Mouse (Mus musculus): ENCODE results near the gene Aldh3a1. TPM values are rescaled to one million over a fixed set of nuclear protein-coding genes. Genes with fewer than 3 reads are reported as not detected.
"Not testable (repeated sequence)": the region's sequence is repeated elsewhere in the genome, so short reads cannot be mapped to it uniquely, and the experiment has no call there.

Gene Aldh3a1
- polyA plus RNA-seq, 1 experiment from 2014 or later, result not detected

DNA sequence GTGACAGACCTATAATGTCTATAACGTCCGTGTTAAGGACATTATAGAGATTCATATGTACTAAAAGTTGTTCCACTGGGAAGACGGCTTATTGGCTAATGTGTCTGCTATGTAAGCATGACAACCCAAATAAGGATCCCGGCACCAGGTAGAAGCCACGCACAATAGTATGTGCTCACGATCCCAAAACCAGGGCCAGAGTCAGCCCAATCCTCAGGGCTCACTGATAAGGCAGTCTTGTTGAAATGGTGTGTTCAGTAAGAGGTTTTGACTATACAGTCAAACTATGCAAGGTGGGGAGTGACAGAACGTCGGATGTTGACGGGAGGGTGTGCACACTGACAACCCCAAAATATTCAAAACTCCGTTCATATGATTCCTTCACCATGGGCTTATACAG is 42.5 kb upstream of the Aldh3a1 start:
- Histone ChIP-seq H3K4me3 (ENCODE audit: low read depth, low read length) (no peak overlapping the region), H3K4me1 (ENCODE audit: insufficient read depth) (no peaks in the 10 kb centered on the region), H3K36me3 (ENCODE audit: insufficient read depth) (peaks cover 82% of the 10 kb centered on the region), H3K4me2 (no peak overlapping the region), H3K27me3 (ENCODE audit: insufficient read depth, low read length) (no peaks in the 10 kb centered on the region), H3K27ac (ENCODE audit: low read depth) (no peak overlapping the region), H3K9ac (no peak overlapping the region), H3K9me3 (ENCODE audit: low read depth, low read length) (no peaks in the 10 kb centered on the region)
- DNase-seq, result no peak
- ATAC-seq (ENCODE audit: insufficient read depth), result no peak
- 89% methylated on average over 10 of the region's 10 CpGs for WGBS
- TF ChIP-seq CTCF (IDR thresholded peaks at IDR 0.05; ENCODE audit: low read depth), result no peak

DNA sequence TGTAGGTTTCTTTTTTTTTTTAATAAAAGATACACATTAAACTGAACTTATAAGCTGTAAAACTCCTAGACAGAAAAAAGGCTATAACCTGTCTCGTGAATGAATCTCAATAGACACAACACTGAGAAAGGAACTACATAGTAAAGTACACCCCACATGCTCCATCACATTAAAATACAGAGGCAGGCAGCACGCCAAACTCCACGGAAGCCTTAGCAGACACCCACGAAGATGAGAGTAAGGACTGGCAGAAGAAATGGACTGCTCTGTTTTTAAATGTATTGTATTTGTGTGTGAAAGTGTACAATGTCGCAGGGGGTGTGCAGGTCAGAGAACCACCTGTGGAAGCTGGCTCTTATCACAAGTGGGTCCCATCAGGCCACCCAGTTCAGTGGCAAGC is 37.2 kb upstream of the Aldh3a1 start:
- Histone ChIP-seq H3K4me3 (ENCODE audit: low read depth, low read length) (no peak overlapping the region), H3K27me3 (ENCODE audit: insufficient read depth, low read length) (no peaks in the 10 kb centered on the region), H3K9me3 (ENCODE audit: low read depth, low read length) (no peaks in the 10 kb centered on the region), H3K4me2 (no peak overlapping the region), H3K36me3 (ENCODE audit: insufficient read depth) (peaks cover 35% of the 10 kb centered on the region), H3K27ac (ENCODE audit: low read depth) (no peak overlapping the region), H3K9ac (no peak overlapping the region), H3K4me1 (ENCODE audit: insufficient read depth) (peaks cover 3% of the 10 kb centered on the region; the same call in 1 of the 2 replicates)
- no peak for DNase-seq
- 81% methylated on average over 5 of the region's 5 CpGs for WGBS
- no peak for ATAC-seq (ENCODE audit: insufficient read depth)
- TF ChIP-seq CTCF (IDR thresholded peaks at IDR 0.05; ENCODE audit: low read depth), result no peak

DNA sequence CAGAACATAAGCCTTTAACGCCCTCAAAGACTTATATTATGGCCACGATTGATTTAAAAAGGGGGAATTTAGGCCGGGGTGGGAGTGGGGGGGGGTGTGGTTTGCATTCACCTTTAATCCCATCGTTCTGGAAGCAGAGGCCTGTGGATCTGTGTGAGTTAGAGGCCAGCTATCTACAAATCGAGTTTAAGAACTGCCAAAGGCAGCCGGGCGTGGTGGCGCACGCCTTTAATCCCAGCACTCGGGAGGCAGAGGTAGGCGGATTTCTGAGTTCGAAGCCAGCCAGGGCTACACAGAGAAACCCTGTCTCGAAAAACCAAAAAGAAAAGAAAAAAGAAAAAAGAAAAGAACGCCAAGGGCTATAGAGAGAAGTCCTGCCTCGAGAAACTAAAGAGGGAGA is 33.9 kb upstream of the Aldh3a1 start:
- H3K36me3 ChIP-seq (ENCODE audit: insufficient read depth); H3K27me3 ChIP-seq (ENCODE audit: insufficient read depth, low read length); ATAC-seq (ENCODE audit: insufficient read depth); DNase-seq; H3K27ac ChIP-seq (ENCODE audit: low read depth); H3K4me1 ChIP-seq (ENCODE audit: insufficient read depth); H3K9me3 ChIP-seq (ENCODE audit: low read depth, low read length): not testable (repeated sequence)
- WGBS, result 31% methylated on average over 15 of the region's 15 CpGs
- Histone ChIP-seq H3K9ac (peak overlapping the region; percentile 99), H3K4me2 (peak overlapping the region; percentile 68), H3K4me3 (ENCODE audit: low read depth, low read length) (peak overlapping the region; percentile 96)

DNA sequence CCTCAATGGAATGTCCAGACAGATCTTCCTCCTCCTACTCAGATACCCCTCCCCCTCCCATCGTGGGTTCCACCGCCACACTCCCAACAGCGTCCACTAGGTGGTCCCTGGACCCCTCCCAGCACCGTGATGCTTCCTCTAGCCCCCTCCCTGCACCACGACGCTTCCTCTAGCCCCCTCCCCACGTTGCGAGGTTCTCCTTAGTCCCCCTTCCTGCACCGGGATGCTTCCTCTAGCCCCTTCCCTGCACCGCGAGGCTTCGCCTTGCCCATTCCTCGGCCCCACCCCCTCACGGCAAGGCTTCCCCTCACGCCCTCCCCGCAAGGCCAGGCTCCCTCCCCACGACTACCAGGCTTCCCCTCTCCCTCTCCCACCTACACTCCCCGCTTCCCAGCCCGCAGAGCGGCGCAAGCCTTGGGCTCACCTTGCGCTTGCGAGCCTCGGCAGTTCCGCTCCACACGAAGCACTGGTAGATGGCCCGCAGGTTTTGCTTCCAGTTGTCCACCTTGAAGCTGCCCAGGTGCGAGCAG is 33.0 kb upstream of the Aldh3a1 start:
- Histone ChIP-seq H3K36me3 (ENCODE audit: insufficient read depth) (0 out of 2 replicates have a peak, but pooled peaks cover 3% of the 10 kb centered on the region), H3K4me2 (peak overlapping the region; percentile 68), H3K4me3 (ENCODE audit: low read depth, low read length) (peak overlapping the region; percentile 96), H3K9ac (peak overlapping the region; percentile 99), H3K9me3 (ENCODE audit: low read depth, low read length) (no peaks in the 10 kb centered on the region), H3K27ac (ENCODE audit: low read depth) (peak overlapping the region; percentile 97), H3K27me3 (ENCODE audit: insufficient read depth, low read length) (no peaks in the 10 kb centered on the region), H3K4me1 (ENCODE audit: insufficient read depth) (peaks cover 3% of the 10 kb centered on the region; the same call in 1 of the 2 replicates)
- ATAC-seq (ENCODE audit: insufficient read depth) (peak; percentile 55), DNase-seq (peak; percentile 79)
- under 1% methylated on average over 27 of the region's 28 CpGs for WGBS
- peak; percentile 83 for TF ChIP-seq CTCF (IDR thresholded peaks at IDR 0.05; ENCODE audit: low read depth)

DNA sequence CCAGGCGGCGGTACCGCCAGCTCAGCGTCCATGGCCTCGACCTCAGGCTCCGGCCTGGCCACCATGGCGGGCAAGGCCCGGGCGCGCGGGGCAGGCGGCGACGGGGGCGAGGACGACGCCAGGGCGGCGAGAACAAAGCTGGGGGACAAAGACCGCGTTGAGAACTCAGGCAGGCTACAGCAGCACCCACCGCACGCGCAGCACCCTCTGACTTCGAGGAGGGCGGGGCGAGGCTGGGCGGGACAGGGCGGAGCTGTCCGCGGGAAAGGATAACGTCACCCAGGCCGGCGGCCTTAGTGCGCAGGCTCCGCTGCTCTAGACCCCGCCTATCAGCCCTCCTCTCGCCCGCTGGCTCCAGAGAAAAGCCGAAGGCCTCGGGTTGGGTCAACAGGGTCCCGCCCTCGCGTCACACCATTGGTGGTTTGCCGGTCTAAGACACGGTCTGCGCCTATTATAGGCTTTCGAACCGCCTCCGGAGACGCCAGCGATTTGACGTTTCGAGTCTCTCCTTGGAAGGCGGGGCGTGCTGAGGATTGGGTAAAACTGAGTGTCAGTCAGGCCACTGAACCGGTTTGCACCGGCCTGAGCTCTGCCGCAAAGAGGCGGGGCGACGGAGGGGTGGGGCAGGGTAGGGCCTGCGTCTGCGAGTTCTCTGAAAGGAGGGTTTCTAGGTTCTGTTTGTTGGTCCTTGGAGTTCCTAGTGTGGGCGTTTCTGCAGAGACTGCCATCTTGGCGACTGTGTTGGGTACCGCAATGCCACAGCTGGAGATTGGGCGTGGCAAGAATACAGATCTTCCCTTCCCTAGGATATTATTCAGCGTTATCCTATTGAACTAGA is 32.3 kb upstream of the Aldh3a1 start, which contains the start of gene Usp22:
Usp22 (minus strand) TSS at position 235 of the 838 bp plus-strand sequence.
- DNase-seq (peak; percentile 100), ATAC-seq (ENCODE audit: insufficient read depth) (peak; percentile 98)
- Histone ChIP-seq H3K36me3 (ENCODE audit: insufficient read depth) (0 out of 2 replicates have a peak, but pooled peaks cover 3% of the 10 kb centered on the region), H3K4me2 (peak within 1 kb of the TSS; percentile 68), H3K4me1 (ENCODE audit: insufficient read depth) (peaks cover 3% of the 10 kb centered on the region; the same call in 1 of the 2 replicates), H3K4me3 (ENCODE audit: low read depth, low read length) (peak within 1 kb of the TSS; percentile 96), H3K27ac (ENCODE audit: low read depth) (peak within 1 kb of the TSS; percentile 97), H3K9me3 (ENCODE audit: low read depth, low read length) (no peaks in the 10 kb centered on the region), H3K9ac (peak within 1 kb of the TSS; percentile 99), H3K27me3 (ENCODE audit: insufficient read depth, low read length) (no peaks in the 10 kb centered on the region)
- no peak for TF ChIP-seq CTCF (IDR thresholded peaks at IDR 0.05; ENCODE audit: low read depth)
- under 1% methylated on average over 68 of the region's 69 CpGs for WGBS

DNA sequence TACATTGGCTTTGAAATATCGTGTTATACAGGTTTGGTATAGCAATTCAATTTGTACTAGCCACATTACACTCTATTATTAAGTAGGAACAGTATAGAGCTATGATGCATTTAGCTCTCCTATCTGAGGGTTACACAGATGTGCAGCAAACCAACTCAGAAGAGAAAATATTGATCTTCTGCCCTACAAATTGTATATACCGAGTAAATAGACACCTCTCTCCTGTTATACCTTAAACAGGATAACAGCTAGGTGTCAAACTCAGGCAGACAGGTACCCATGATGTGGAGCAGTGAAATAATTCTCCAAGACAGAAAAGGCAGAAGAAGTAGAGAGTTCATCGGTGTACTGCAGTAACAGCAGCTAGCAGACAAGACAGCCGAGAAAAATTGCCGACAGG is 31.6 kb upstream of the Aldh3a1 start:
- Histone ChIP-seq H3K27me3 (ENCODE audit: insufficient read depth, low read length) (no peaks in the 10 kb centered on the region), H3K4me3 (ENCODE audit: low read depth, low read length) (peak overlapping the region; percentile 96), H3K4me2 (peak overlapping the region; percentile 61), H3K9me3 (ENCODE audit: low read depth, low read length) (no peaks in the 10 kb centered on the region), H3K27ac (ENCODE audit: low read depth) (no peak overlapping the region), H3K4me1 (ENCODE audit: insufficient read depth) (peaks cover 3% of the 10 kb centered on the region; the same call in 1 of the 2 replicates), H3K36me3 (ENCODE audit: insufficient read depth) (0 out of 2 replicates have a peak, but pooled peaks cover 3% of the 10 kb centered on the region), H3K9ac (no peak overlapping the region)
- ATAC-seq (ENCODE audit: insufficient read depth), result no peak
- DNase-seq, result no peak
- 68% methylated on average over 5 of the region's 5 CpGs for WGBS
- TF ChIP-seq CTCF (IDR thresholded peaks at IDR 0.05; ENCODE audit: low read depth), result no peak

GRCm38 (mm10) chr11:61176321-61176720 is 31.0 kb upstream of the Aldh3a1 start:
- Histone ChIP-seq H3K27ac (ENCODE audit: low read depth) (no peak overlapping the region), H3K36me3 (ENCODE audit: insufficient read depth) (no peaks in the 10 kb centered on the region), H3K9me3 (ENCODE audit: low read depth, low read length) (no peaks in the 10 kb centered on the region), H3K4me3 (ENCODE audit: low read depth, low read length) (no peak overlapping the region), H3K9ac (no peak overlapping the region), H3K4me1 (ENCODE audit: insufficient read depth) (peaks cover 3% of the 10 kb centered on the region; the same call in 1 of the 2 replicates), H3K4me2 (no peak overlapping the region), H3K27me3 (ENCODE audit: insufficient read depth, low read length) (no peaks in the 10 kb centered on the region)
- WGBS, result 79% methylated on average over 1 of the region's 1 CpGs
- no peak for TF ChIP-seq CTCF (IDR thresholded peaks at IDR 0.05; ENCODE audit: low read depth)
- DNase-seq, result no peak
- ATAC-seq (ENCODE audit: insufficient read depth), result no peak

Measured in lung, embryonic 14.5 days (tissue).